Mouse (Mus musculus) adrenal gland, adult 10 weeks (tissue): ENCODE results near the gene Smim24. TPM values are rescaled to one million over a fixed set of nuclear protein-coding genes. Genes with fewer than 3 reads are reported as not detected.

Experiments used
- polyA plus RNA-seq: library from polyadenylated mRNA; stranded (reverse); fragments of 350-450 nt; fragmentation: Illumina TruSeq; extraction: RNeasy Lipid Tissue Mini Kit (QIAGEN cat#74804); gene quantifications from one replicate; pipeline ENCODE4 v1.2.3, GENCODE M21; 2014; ENCODE audit warnings: low read depth, low replicate concordance

The Smim24 gene
- polyA plus RNA-seq: not detected

DNA sequence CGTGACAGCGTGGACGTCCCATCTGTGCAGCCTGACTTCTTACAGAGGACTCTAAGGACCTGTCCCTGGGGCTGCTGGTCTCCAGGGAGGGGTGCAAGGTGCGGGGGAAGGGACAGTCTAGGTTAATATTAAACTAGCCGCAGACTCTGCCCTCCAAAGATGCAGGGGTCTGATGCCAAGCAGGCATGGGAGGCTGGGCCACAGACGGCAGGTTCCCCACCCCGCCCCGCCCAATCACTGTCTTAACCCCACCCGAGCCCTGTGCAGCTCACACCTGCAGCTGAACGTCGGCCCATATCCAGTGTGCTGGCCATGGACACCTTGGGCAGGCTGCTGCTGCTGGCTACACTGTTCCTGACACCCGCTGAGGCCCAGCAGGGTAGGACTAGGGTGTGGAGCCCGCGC is at the start of gene Smim24:
Gene Smim24, plus strand, starts transcription at position 271 of the 405 bp plus-strand sequence.

DNA sequence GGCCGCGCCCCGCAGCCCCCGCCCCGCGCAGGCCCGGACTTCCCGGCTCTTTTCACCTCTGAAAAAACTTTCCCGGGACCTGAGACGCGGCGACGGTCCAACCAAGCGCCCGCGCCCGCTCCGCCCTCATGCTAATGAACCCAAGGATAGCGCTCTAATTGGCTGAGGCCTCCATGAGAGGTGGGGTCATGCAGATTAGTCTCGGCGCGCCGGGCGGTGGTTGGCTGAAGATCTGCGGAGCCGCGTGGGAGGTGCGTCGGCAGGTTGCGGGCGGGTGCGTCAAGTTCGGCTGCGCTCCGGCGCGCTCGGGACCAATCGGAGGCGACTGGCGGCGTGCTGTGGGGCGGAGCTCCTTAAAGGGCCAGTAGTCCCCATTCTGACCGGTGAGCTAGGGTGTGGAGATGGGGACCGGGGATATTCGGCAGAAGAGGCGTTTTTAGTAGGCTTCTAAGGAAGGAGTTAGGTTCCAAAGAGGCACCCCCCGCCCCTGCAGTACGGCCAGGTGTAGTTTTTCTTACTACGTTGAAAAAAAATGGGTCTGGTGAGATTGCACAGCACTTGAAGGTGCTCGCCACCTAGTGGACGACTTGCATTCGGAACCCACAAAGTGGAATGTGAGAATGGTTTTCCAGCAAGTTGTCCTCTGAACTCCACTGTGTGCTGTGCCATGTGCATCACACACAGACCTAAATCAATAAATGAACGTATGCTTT is 42.3 kb upstream of the Smim24 start, which contains the start of gene Hmg20b:
Gene Hmg20b, minus strand, starts transcription at position 130 of the 713 bp plus-strand sequence.

GRCm38 (mm10) chr10:81356991-81357844 is 35.6 kb upstream of the Smim24 start, which contains the start of gene Mfsd12:
Mfsd12 (plus strand) TSS chr10:81357491.

DNA sequence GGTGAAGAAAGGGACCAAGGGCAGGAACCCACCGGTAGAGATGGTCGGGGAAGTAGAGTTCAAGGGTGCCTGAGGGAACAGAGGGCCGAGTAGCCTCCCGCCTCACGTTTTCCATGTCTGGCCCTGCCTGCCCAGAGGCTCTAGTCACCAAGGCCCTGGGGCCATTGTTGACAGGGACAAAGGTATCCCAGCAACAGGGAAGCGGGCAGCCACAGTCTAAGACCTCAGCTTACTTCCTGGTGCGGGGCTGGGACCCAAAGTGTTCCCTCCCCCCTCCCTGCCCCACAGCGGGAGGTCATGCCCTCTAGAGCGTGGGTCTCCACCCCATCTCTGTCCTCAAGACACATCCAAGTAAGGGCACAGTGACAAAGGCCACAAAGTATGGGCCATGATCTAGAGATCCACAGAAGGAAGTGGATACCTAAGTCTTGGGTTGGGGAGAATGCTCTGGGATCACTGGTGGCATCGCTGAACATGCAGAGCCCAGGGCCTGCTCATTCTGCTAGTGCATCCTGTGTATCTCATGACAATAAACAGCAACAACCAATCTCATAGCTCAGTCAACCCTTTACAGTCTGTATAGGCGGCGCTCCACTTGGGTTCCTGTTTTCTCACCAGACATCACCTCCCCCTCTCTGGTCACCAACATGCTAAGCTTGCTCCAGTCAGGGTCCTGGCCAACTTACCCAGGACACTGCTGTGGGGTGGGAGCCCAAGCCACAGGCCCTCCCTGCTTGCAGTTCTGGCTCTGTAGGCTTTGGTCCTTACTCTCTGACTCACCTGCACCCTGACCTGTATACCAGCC is 27.0 kb upstream of the Smim24 start, which contains the start of gene 4930404N11Rik:
Gene 4930404N11Rik, minus strand, starts transcription at position 145 of the 805 bp plus-strand sequence.

DNA sequence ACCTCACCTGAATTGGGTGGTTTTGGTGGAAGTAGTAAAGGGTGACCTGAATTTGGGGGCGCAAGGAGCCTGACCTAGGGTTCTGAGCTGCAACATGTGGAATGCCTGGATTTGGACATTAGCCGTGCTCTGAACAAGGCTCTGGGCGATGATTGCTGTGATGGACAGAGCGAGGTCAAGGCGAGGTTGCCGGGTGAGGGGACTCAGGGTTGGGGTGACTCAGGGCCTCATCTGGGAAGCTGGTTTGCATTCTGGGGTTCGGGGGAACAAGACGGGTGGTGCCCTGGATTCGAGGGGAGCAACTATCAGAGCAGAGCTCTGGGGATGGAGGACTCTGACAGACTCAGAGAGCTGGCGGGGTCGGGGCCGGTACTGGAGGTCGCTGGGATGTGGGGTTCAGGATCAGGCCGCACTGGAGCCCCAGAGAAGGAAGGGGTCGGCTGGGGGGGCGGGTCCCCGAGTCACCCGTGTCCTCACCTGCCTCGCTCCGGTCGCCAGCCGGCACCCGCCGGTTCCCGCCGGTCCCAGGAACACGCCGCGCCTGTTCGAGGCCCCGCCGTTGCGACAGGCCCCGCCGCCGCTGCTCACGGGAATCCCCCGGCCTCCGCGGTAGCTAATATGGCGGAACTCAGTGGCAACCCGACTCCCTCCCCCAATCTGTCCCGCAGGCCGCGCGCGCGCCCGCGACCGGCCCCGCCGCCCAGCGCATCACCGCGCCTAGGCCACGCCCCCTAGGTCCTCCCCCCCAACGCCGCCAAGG is 14.9 kb upstream of the Smim24 start, which contains the start of gene Fzr1:
Gene Fzr1, minus strand, starts transcription at position 724 of the 760 bp plus-strand sequence.

GRCm38 (mm10) chr10:81383802-81384604 is 8.8 kb upstream of the Smim24 start, which contains the start of the genes Dohh and Gm48551:
Dohh (plus strand) TSS chr10:81384428.
Gm48551 (plus strand) TSS chr10:81384466.

GRCm38 (mm10) chr10:81388505-81389055 is 4.3 kb upstream of the Smim24 start, which contains the start of gene Gm48552:
Gm48552 (plus strand) TSS chr10:81389005.

Other genes with a start within 250 kb of the Smim24 start
- gene Pias4, start 225.1 kb upstream of the Smim24 start, polyA plus RNA-seq: not detected
- gene Eef2, start 216.4 kb upstream of the Smim24 start, polyA plus RNA-seq: 13.2 TPM
- gene Dapk3, start 210.0 kb upstream of the Smim24 start, polyA plus RNA-seq: not detected
- gene 4930442H23Rik, start 209.2 kb upstream of the Smim24 start, polyA plus RNA-seq: not detected
- gene Nmrk2, start 191.0 kb upstream of the Smim24 start, polyA plus RNA-seq: not detected
- 0.41 TPM for gene Atcay, start 162.2 kb upstream of the Smim24 start, polyA plus RNA-seq
- gene Zfr2, start 159.9 kb upstream of the Smim24 start, polyA plus RNA-seq: 1.2 TPM
- gene Matk, start 140.1 kb upstream of the Smim24 start, polyA plus RNA-seq: not detected
- 2.1 TPM for gene Mrpl54, start 126.1 kb upstream of the Smim24 start, polyA plus RNA-seq
- gene Apba3, start 126.1 kb upstream of the Smim24 start, polyA plus RNA-seq: 0.93 TPM
- not detected for gene Tjp3, start 101.5 kb upstream of the Smim24 start, polyA plus RNA-seq
- 2.7 TPM for gene Pip5k1c, start 100.1 kb upstream of the Smim24 start, polyA plus RNA-seq
- 1.1 TPM for gene Cactin, start 71.9 kb upstream of the Smim24 start, polyA plus RNA-seq
- not detected for gene Tbxa2r, start 64.3 kb upstream of the Smim24 start, polyA plus RNA-seq
- gene Gipc3, start 49.8 kb upstream of the Smim24 start, polyA plus RNA-seq: not detected
- gene Hmg20b, start 42.6 kb upstream of the Smim24 start, polyA plus RNA-seq: 7.1 TPM
- gene Mfsd12, start 35.6 kb upstream of the Smim24 start, polyA plus RNA-seq: 0.23 TPM
- not detected for gene 4930404N11Rik, start 27.2 kb upstream of the Smim24 start, polyA plus RNA-seq
- 0.35 TPM for gene Fzr1, start 14.5 kb upstream of the Smim24 start, polyA plus RNA-seq
- gene Dohh, start 8.6 kb upstream of the Smim24 start, polyA plus RNA-seq: not detected
- not detected for gene Gm48551, start 8.6 kb upstream of the Smim24 start, polyA plus RNA-seq
- not detected for gene Gm48552, start 4.0 kb upstream of the Smim24 start, polyA plus RNA-seq
- 16.6 TPM for gene Nfic, start 62.6 kb downstream of the Smim24 start, polyA plus RNA-seq
- gene Celf5, start 89.7 kb downstream of the Smim24 start, polyA plus RNA-seq: 0.23 TPM
- not detected for gene Ncln, start 103.3 kb downstream of the Smim24 start, polyA plus RNA-seq
- gene S1pr4, start 107.1 kb downstream of the Smim24 start, polyA plus RNA-seq: not detected
- not detected for gene Gna15, start 131.2 kb downstream of the Smim24 start, polyA plus RNA-seq
- 4.8 TPM for gene Gna11, start 152.1 kb downstream of the Smim24 start, polyA plus RNA-seq
- gene Aes, start 166.4 kb downstream of the Smim24 start, polyA plus RNA-seq: 30.2 TPM
- 4.4 TPM for gene Tle2, start 181.5 kb downstream of the Smim24 start, polyA plus RNA-seq
- 2.6 TPM for gene Tle6, start 208.0 kb downstream of the Smim24 start, polyA plus RNA-seq
- 1.3 TPM for gene BC025920, start 213.2 kb downstream of the Smim24 start, polyA plus RNA-seq
- gene Sirt6, start 234.7 kb downstream of the Smim24 start, polyA plus RNA-seq: not detected
- 3.0 TPM for gene Ankrd24, start 235.5 kb downstream of the Smim24 start, polyA plus RNA-seq